Mouse (Mus musculus): ENCODE measurements around the gene Ralgapa2. TPM values are rescaled to one million over a fixed set of nuclear protein-coding genes. Genes with fewer than 3 reads are reported as not detected.

Gene Ralgapa2
- polyA plus RNA-seq, 1 experiment from 2014 or later = 8.6 TPM

DNA sequence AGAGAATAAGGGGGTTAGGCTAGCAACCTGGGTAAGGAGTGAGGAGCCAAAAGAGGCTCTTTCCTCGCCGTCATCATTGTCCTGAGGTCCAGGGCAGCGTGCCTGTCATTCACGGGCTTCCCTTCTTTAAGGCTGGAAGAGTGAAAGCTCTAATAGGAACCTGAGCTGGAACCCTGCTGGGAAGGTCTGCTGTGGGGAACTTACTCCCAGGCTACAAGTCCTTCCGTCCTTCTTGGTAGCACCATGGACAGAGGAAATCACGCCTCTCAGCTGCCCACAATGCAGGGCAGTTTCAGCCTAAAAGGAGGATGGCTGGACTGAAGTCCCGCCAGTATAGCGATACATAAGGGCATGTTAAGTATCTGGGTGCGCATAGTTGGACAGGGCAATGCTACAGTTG, 285.7 kb downstream of the Ralgapa2 start:
- H3K27ac ChIP-seq = no peak overlapping the region
- H3K27me3 ChIP-seq = peaks cover 73% of the 10 kb centered on the region
- H3K4me2 ChIP-seq = no peak overlapping the region
- no peaks in the 10 kb centered on the region for H3K9me3 ChIP-seq
- peaks cover 19% of the 10 kb centered on the region for H3K4me1 ChIP-seq (replicated peaks)
- H3K9ac ChIP-seq (replicated peaks) = no peak overlapping the region
- WGBS = 5% methylated on average over 9 of the region's 9 CpGs
- ATAC-seq (ENCODE audit: insufficient number of reproducible peaks, insufficient read depth, low FRiP score, low TSS enrichment, low read depth) = peak; percentile 28; the same call in 1 of the 2 replicates
- no peak overlapping the region for H3K4me3 ChIP-seq (replicated peaks)
- H3K36me3 ChIP-seq = no peaks in the 10 kb centered on the region

DNA sequence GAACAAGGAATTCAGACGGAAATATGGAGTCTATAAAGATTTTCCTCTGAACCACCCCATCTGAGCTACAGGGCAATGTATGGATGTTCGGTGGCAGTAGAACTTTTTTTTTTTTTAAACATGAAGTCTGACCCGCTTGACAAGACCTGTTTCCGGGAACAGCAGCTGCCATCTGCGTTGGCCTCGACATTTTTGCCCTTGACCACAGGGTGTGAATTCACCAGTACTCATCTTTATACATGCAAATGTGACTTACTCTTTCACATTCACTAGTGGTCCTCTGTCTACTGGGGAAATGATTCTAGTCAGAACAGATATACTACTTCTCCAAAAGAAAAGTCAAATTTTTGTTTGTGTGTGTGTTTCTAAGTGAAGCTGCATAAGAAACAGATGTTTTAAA, 286.3 kb downstream of the Ralgapa2 start:
- Histone ChIP-seq H3K27me3 (peaks cover 80% of the 10 kb centered on the region), H3K4me2 (no peak overlapping the region), H3K9me3 (no peaks in the 10 kb centered on the region), H3K27ac (no peak overlapping the region), H3K36me3 (no peaks in the 10 kb centered on the region), H3K4me1 (replicated peaks) (peaks cover 26% of the 10 kb centered on the region), H3K9ac (replicated peaks) (no peak overlapping the region), H3K4me3 (replicated peaks) (no peak overlapping the region)
- 7% methylated on average over 6 of the region's 6 CpGs for WGBS
- ATAC-seq (ENCODE audit: insufficient number of reproducible peaks, insufficient read depth, low FRiP score, low TSS enrichment, low read depth) = no peak

DNA sequence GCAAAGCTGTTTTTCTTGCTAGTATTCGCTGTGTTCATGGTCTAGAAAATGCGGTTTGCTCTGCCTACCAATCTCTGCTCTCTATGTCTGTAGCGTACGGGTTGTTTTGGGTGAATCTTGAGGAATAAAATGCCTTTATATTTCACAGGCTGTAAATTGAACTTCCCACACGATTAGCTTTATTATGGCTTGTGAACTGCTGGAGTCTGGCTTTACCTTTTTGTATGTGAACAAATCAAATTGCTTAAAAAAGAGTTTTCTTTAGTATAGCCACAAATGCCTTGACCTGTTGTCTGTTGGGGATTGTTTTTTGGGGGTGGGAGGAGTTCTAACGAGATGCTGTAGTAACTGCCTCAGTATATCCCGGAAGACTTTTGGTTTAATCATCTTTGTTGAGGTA, 288.0 kb downstream of the Ralgapa2 start:
- 13% methylated on average over 7 of the region's 7 CpGs for WGBS
- Histone ChIP-seq H3K27me3 (peaks cover 92% of the 10 kb centered on the region), H3K9ac (replicated peaks) (no peak overlapping the region), H3K36me3 (no peaks in the 10 kb centered on the region), H3K9me3 (no peaks in the 10 kb centered on the region), H3K4me1 (replicated peaks) (peaks cover 29% of the 10 kb centered on the region), H3K27ac (no peak overlapping the region), H3K4me2 (no peak overlapping the region), H3K4me3 (replicated peaks) (no peak overlapping the region)
- no peak for ATAC-seq (ENCODE audit: insufficient number of reproducible peaks, insufficient read depth, low FRiP score, low TSS enrichment, low read depth)

DNA sequence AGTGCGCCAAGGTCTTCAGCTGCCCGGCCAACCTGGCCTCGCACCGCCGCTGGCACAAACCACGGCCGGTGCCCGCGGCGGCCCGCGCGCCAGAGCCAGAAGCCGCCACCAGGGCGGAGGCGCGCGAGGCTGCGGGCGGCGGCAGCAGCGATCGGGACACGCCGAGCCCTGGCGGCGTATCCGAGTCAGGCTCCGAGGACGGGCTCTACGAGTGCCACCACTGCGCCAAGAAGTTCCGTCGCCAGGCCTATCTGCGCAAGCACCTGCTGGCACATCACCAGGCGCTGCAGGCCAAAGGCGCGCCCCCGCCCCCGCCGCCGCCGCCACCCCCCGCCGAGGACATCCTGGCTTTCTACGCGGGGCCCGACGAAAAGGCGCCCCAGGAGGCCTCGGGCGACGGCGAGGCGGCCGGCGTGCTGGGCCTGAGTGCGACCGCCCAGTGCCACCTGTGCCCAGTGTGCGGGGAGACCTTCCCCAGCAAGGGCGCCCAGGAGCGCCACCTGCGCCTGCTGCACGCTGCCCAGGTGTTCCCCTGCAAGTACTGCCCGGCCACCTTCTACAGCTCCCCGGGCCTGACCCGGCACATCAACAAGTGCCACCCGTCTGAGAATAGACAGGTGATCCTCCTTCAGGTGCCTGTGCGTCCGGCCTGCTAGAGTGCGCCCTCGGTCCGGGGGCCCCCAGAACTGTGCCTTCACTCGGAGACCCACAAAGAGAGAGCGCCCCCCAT, 288.8 kb downstream of the Ralgapa2 start:
- WGBS = 2% methylated on average over 60 of the region's 75 CpGs
- no peaks in the 10 kb centered on the region for H3K9me3 ChIP-seq
- peaks cover 32% of the 10 kb centered on the region for H3K4me1 ChIP-seq (replicated peaks)
- no peaks in the 10 kb centered on the region for H3K36me3 ChIP-seq
- peak overlapping the region; percentile 54 for H3K4me3 ChIP-seq (replicated peaks)
- peak overlapping the region; percentile 42; the same call in 1 of the 2 replicates for H3K9ac ChIP-seq (replicated peaks)
- ATAC-seq (ENCODE audit: insufficient number of reproducible peaks, insufficient read depth, low FRiP score, low TSS enrichment, low read depth) = no peak
- peaks cover 92% of the 10 kb centered on the region for H3K27me3 ChIP-seq
- H3K27ac ChIP-seq = no peak overlapping the region
- H3K4me2 ChIP-seq = peak overlapping the region; percentile 97

DNA sequence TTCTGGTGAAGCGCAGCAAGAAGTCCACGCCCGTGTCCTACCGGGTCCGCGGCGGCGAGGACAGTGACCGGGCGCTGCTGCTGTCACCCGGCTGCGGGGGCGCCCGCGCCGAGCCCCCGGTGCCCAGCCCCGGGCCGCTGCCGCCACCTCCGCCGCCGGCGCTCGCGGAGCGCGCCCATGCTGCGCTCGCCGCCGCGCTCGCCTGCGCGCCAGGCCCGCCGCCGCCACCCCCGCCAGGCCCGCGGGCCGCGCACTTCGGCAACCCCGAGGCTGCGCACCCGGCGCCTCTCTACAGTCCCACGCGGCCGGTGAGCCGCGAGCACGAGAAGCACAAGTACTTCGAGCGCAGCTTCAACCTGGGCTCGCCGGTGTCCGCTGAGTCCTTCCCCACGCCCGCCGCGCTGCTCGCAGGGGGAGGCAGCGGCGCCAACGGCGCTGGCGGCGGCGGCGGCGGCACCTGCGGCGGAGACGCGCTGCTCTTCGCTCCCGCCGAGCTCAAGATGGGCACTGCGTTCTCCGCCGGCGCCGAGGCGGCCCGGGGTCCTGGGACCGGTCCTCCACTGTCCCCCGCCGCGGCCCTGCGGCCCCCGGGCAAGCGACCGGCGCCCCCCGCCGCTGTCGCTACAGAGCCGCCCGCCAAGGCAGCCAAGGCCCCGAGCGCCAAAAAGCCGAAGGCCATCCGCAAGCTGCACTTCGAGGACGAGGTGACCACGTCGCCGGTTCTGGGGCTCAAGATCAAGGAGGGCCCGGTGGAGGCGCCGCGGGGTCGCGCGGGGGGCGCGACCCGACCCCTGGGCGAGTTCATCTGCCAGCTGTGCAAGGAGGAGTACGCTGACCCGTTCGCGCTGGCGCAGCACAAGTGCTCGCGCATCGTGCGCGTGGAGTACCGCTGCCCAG, 289.6 kb downstream of the Ralgapa2 start:
- H3K9me3 ChIP-seq = no peaks in the 10 kb centered on the region
- peak overlapping the region; percentile 42; the same call in 1 of the 2 replicates for H3K9ac ChIP-seq (replicated peaks)
- H3K27ac ChIP-seq = no peak overlapping the region
- no peaks in the 10 kb centered on the region for H3K36me3 ChIP-seq
- H3K27me3 ChIP-seq = peaks cover 92% of the 10 kb centered on the region
- peak overlapping the region; percentile 54 for H3K4me3 ChIP-seq (replicated peaks)
- under 1% methylated on average over 117 of the region's 133 CpGs for whole genome bisulfite sequencing
- no peak for ATAC-seq (ENCODE audit: insufficient number of reproducible peaks, insufficient read depth, low FRiP score, low TSS enrichment, low read depth)
- peaks cover 41% of the 10 kb centered on the region for H3K4me1 ChIP-seq (replicated peaks)
- H3K4me2 ChIP-seq = peak overlapping the region; percentile 97

DNA sequence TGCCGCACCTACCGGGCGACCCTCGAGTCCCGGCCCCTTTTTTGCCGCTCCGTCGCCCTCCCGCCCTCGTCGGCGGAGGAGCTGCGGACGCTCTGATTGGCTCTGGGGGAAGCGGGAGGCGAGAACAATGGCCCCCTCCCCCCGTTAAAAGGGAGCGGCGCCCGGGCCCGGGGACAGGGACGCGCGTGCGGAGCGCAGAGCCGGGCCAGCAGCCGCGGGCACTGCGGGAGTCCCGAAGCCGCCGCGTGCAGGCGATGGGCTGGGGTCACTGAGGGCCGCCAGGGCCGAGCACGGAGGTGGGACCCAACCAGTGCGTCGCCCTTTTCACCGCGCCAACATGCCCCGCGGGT, 290.2 kb downstream of the Ralgapa2 start:
- ATAC-seq (ENCODE audit: insufficient number of reproducible peaks, insufficient read depth, low FRiP score, low TSS enrichment, low read depth) = no peak
- no peaks in the 10 kb centered on the region for H3K36me3 ChIP-seq
- H3K4me3 ChIP-seq (replicated peaks) = peak overlapping the region; percentile 54
- peak overlapping the region; percentile 42; the same call in 1 of the 2 replicates for H3K9ac ChIP-seq (replicated peaks)
- H3K9me3 ChIP-seq = no peaks in the 10 kb centered on the region
- H3K4me2 ChIP-seq = peak overlapping the region; percentile 97
- WGBS = under 1% methylated on average over 44 of the region's 44 CpGs
- peaks cover 44% of the 10 kb centered on the region for H3K4me1 ChIP-seq (replicated peaks)
- peaks cover 91% of the 10 kb centered on the region for H3K27me3 ChIP-seq
- H3K27ac ChIP-seq = no peak overlapping the region

DNA sequence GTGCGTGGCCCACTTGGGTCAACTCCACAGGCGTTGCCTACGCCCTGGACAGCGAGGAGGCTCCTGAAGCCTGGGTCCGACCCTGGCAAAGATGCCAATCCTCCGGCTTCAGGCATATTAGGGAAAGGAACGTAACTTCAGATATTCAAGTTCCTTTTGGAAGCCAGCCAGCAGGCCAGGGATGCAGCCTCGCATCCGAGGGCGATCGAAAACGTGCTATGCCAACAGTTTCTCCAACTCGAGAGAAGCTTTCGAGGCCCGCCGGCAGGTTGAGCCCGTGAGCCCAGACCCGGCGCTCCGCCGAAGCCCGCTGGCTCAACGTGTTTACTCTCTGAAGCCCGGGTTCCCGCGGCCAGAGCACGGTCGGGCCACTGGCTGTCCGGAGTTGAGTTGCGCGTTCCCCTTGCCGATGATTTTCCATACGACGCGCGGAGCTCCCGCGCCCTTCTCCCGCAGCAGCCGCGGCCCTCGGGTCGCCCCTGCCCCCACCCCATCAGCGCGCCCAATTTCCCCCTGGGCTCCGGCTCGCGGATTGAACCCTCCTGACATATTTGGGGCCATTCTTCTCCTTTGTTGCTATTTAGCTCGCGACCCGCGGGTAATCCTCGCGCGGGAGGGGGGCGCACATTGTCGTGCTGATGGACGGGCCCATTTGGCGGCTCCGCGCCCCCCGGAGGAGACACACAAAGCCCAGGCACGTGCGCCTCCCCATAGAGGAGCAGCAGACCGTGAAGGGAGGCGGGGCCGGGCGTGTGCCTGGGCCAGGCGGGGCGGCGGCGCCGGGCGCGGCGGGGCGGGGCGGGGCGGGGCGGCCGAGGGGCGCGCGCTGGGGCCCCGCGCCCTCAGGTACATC, 290.8 kb downstream of the Ralgapa2 start, which contains the start of gene Insm1:
Gene Insm1 (plus strand): TSS at position 846 of the 853 bp plus-strand sequence.
- 1% methylated on average over 77 of the region's 86 CpGs for WGBS
- Histone ChIP-seq H3K4me1 (replicated peaks) (peaks cover 44% of the 10 kb centered on the region), H3K4me3 (replicated peaks) (peak within 1 kb of the TSS; percentile 54), H3K36me3 (no peaks in the 10 kb centered on the region), H3K4me2 (peak within 1 kb of the TSS; percentile 97), H3K27me3 (peaks cover 91% of the 10 kb centered on the region), H3K9ac (replicated peaks) (peak within 1 kb of the TSS; percentile 42; the same call in 1 of the 2 replicates), H3K9me3 (no peaks in the 10 kb centered on the region), H3K27ac (no peak within 1 kb of the TSS)
- ATAC-seq (ENCODE audit: insufficient number of reproducible peaks, insufficient read depth, low FRiP score, low TSS enrichment, low read depth) = 0 out of 2 replicates have a peak, but pooled peaks have one; percentile 34

DNA sequence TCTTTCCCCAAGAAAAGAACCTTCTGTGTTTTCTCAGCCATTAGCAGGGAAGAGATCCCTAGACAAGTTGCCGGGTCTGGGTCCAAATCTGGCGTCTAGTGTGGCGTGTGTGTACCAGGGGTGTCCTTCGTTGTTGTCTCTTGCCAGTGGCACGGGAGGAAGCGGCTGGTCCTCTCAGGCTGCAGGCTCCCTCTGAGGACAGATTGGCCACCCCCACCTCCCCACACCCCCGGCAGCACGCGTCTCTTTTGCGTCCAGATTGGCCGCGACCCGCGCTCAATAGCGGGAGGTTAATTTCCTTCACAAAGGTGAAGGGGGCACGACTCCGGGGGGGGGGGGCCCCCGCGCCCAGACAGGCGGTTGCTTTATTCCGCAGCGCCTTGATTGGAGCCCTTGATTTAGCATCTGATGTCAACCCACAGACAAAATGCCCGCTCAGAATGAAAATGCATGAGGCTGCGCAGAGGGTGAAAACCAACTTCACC, 291.5 kb downstream of the Ralgapa2 start:
- H3K27ac ChIP-seq = no peak overlapping the region
- under 1% methylated on average over 24 of the region's 24 CpGs for WGBS
- H3K4me3 ChIP-seq (replicated peaks) = peak overlapping the region; percentile 54
- H3K36me3 ChIP-seq = no peaks in the 10 kb centered on the region
- peaks cover 91% of the 10 kb centered on the region for H3K27me3 ChIP-seq
- no peak overlapping the region for H3K9ac ChIP-seq (replicated peaks)
- no peaks in the 10 kb centered on the region for H3K9me3 ChIP-seq
- peak overlapping the region; percentile 97 for H3K4me2 ChIP-seq
- no peak for ATAC-seq (ENCODE audit: insufficient number of reproducible peaks, insufficient read depth, low FRiP score, low TSS enrichment, low read depth)
- H3K4me1 ChIP-seq (replicated peaks) = peaks cover 44% of the 10 kb centered on the region

DNA sequence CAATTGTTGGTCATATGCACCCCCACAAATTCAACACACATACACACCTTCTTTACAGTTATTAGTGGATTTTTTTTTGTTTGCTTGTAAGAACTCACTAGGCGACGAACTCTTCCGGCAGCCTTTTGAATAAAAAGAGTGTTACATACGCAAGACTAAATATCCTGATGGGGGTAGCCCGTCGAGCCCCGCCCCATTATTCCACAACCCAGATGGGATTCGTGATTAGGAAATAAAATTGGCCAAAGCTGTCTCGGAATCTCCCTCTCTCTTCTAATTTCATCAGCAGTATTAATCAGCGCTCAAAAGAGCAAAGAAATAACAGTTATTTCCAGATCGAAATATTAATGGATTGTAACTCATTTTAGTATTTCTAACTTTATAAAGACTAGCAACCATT, 292.4 kb downstream of the Ralgapa2 start:
- Histone ChIP-seq H3K27me3 (peaks cover 92% of the 10 kb centered on the region), H3K27ac (no peak overlapping the region), H3K9ac (replicated peaks) (no peak overlapping the region), H3K9me3 (no peaks in the 10 kb centered on the region), H3K4me1 (replicated peaks) (peaks cover 44% of the 10 kb centered on the region), H3K36me3 (no peaks in the 10 kb centered on the region), H3K4me3 (replicated peaks) (no peak overlapping the region), H3K4me2 (no peak overlapping the region)
- no peak for ATAC-seq (ENCODE audit: insufficient number of reproducible peaks, insufficient read depth, low FRiP score, low TSS enrichment, low read depth)
- WGBS = 14% methylated on average over 11 of the region's 11 CpGs

DNA sequence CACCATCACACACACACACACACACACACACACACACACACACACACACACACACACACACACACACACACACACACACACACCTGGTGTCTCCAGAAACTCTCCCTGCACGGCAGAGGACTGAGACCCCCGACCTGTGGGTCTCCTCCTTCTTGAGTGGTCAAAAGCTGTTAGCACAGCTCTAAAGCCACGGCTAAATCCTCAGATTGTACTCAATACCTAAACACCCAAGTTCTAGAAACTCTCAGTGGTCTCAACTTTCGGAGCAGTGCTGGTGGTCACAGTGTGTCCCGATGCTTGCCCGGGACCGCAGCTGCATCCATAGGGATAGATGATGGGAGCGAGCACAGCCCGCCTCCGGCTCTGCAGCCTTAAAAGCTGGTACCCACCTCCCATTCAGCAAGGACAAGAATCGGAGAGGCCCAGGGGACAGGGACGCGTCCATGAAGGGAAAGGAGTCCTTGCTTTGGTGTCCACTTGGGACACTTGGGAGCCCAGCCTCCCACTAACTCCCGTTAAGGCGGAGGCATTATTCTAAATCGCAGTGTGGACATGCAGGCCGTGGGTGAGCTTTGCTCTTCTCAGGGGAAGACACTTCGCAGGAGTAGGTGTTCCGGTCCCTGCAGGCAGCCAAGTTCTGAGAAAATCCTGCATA, 293.1 kb downstream of the Ralgapa2 start:
- Histone ChIP-seq H3K9me3 (no peaks in the 10 kb centered on the region), H3K27me3 (peaks cover 90% of the 10 kb centered on the region), H3K36me3 (no peaks in the 10 kb centered on the region), H3K4me1 (replicated peaks) (peaks cover 44% of the 10 kb centered on the region), H3K9ac (replicated peaks) (no peak overlapping the region), H3K27ac (no peak overlapping the region), H3K4me2 (peak overlapping the region; percentile 51; the same call in 1 of the 2 replicates), H3K4me3 (replicated peaks) (peak overlapping the region; percentile 30; the same call in 1 of the 2 replicates)
- ATAC-seq (ENCODE audit: insufficient number of reproducible peaks, insufficient read depth, low FRiP score, low TSS enrichment, low read depth) = no peak
- 2% methylated on average over 19 of the region's 19 CpGs for WGBS

Data from limb, embryonic 12.5 days (tissue).